27 mouse cellular contexts compared by ENCODE assay signal in the genomic region with DNA sequence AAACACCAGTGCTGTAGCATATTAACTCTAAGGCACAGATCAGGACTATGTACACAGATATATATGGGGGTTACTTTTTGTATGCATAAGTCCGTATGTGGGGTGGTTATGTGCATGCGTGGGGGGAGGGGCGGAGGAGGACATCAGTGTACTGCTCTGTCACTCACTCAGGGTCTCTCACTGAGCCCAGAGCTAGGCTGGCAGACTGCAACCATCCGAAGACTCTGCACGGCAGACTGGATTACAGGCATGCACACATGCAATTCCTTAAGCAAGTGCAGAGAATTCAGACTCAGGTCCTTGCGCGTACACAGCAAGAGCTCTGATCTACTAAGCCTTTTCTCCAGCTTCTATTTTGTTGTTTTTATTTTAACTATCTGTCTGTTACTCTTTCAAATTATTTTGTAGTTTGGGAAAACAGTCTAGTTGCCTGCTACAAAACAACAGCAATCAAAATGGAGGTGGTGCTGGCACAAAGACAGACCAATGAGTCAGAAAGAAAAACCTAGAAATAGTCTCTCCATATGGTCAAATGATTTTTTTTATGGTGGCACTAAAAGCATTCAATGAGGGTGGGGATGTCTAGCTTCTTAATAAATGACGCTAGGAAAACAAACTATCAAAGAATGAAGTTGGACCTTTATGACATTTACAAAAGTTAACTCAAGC. TPM values are rescaled to one million over a fixed set of nuclear protein-coding genes. Genes with fewer than 3 reads are reported as not detected.
DNase-seq lines count a peak whose midpoint lies in the region; ATAC-seq lines count a peak whose summit lies in the region.
"Had no signal": no experiment of that assay in that cellular context is flagged by ENCODE, and none has a peak within 500 bp of the region (broad histone marks: within the 10 kb centered on the region; RNA-seq: fewer than 3 reads in every experiment).

No protein-coding gene starts in this region.

- H3K36me3 ChIP-seq in kidney, embryonic 14.5 days (ENCODE audit: control insufficient read depth, insufficient read depth, low read length): peaks cover 5% of the 10 kb centered on the region; the same call in 1 of the 2 replicates

- H3K4me1 ChIP-seq in kidney, embryonic 14.5 days (ENCODE audit: control insufficient read depth, insufficient read depth, low read length): no peaks in the 10 kb centered on the region
- H3K4me1 ChIP-seq: embryonic facial prominence, embryonic 12.5 days; forebrain, embryonic 12.5 days; heart, embryonic 15.5 days; hindbrain, embryonic 13.5 days; intestine, embryonic 15.5 days; midbrain, embryonic 13.5 days had no signal

- H3K4me2 ChIP-seq in kidney, embryonic 14.5 days (replicated peaks; ENCODE audit: low read depth, low read length): no peak overlapping the region
- H3K4me2 ChIP-seq: embryonic facial prominence, embryonic 12.5 days; forebrain, embryonic 12.5 days; heart, embryonic 15.5 days; hindbrain, embryonic 13.5 days; intestine, embryonic 15.5 days; midbrain, embryonic 13.5 days had no signal

- intact Hi-C loops in left cerebral cortex, postnatal 4 days (cut with DNase I): no loop called here

- ATAC-seq in cerebellum, adult (ENCODE audit: insufficient number of reproducible peaks, low FRiP score, low TSS enrichment): peak; percentile 28; the same call in 1 of the 2 replicates
- ATAC-seq in kidney, embryonic 14.5 days (ENCODE audit: low FRiP score, low TSS enrichment): peak; percentile 94
- ATAC-seq in megakaryocyte-erythroid progenitor cell, adult 5-6 weeks (replicated peaks; ENCODE audit: low FRiP score, low TSS enrichment, poor library complexity, severe bottlenecking): 0 out of 2 replicates have a peak, but pooled peaks have one; percentile 17
- no peak for ATAC-seq in megakaryocyte, adult 5-6 weeks (ENCODE audit: poor library complexity, severe bottlenecking)
- ATAC-seq: activated CD4-positive, CD25-positive, alpha-beta regulatory T cell, adult 4 months; intestine, embryonic 15.5 days; midbrain, embryonic 13.5 days had no signal

- H3K4me3 ChIP-seq in kidney, embryonic 14.5 days (ENCODE audit: low read length): no peak overlapping the region
- H3K4me3 ChIP-seq: embryonic facial prominence, embryonic 12.5 days; forebrain, embryonic 12.5 days; heart, embryonic 15.5 days; hindbrain, embryonic 13.5 days; intestine, embryonic 15.5 days; midbrain, embryonic 13.5 days had no signal

- WGBS in kidney, embryonic 14.5 days: 64% methylated on average over 8 of the region's 8 CpGs

- no peaks in the 10 kb centered on the region for H3K27me3 ChIP-seq in kidney, embryonic 14.5 days (ENCODE audit: control insufficient read depth, insufficient read depth, low read length)
- H3K27me3 ChIP-seq: embryonic facial prominence, embryonic 12.5 days; forebrain, embryonic 12.5 days; heart, embryonic 15.5 days; hindbrain, embryonic 13.5 days; intestine, embryonic 15.5 days; midbrain, embryonic 13.5 days had no signal

- H3K9ac ChIP-seq in kidney, embryonic 14.5 days (ENCODE audit: low read depth, low read length): no peak overlapping the region
- H3K9ac ChIP-seq: embryonic facial prominence, embryonic 12.5 days; forebrain, embryonic 12.5 days; heart, embryonic 15.5 days; hindbrain, embryonic 13.5 days; intestine, embryonic 15.5 days; midbrain, embryonic 13.5 days had no signal

- no peak overlapping the region for H3K27ac ChIP-seq in kidney, embryonic 14.5 days (ENCODE audit: low read depth, low read length)
- H3K27ac ChIP-seq: embryonic facial prominence, embryonic 12.5 days; forebrain, embryonic 12.5 days; heart, embryonic 15.5 days; hindbrain, embryonic 13.5 days; intestine, embryonic 15.5 days; midbrain, embryonic 13.5 days had no signal

- H3K9me3 ChIP-seq in kidney, embryonic 14.5 days (ENCODE audit: control insufficient read depth, low read length): no peaks in the 10 kb centered on the region
- H3K9me3 ChIP-seq: embryonic facial prominence, embryonic 12.5 days; forebrain, embryonic 12.5 days; heart, embryonic 15.5 days; hindbrain, embryonic 13.5 days; intestine, embryonic 15.5 days; midbrain, embryonic 13.5 days had no signal

- no peak for DNase-seq in cerebellum, postnatal 4 days (ENCODE audit: low spot score in 2 of 2)
- DNase-seq in kidney, postnatal 36 days: no peak
- peak; percentile 40 for DNase-seq in left cerebral cortex, postnatal 4 days
- no peak for DNase-seq in left cerebral cortex, adult 11 months (ENCODE audit: low spot score)
- DNase-seq: adrenal gland, adult 8-10 months; heart, postnatal 36 days; kidney, postnatal 10 days; layer of hippocampus, adult 9-11 months; retina, postnatal 1 day; right cerebral cortex, postnatal 25 days; spleen, adult 18-20 months; thymus, postnatal 14 days had no signal

RNA-seq across cellular contexts. Expression of a gene that starts 21.0 kb away (rescaled TPM):
- 9.2 and 16.0 TPM in 2 replicates for polyA plus RNA-seq in kidney, embryonic 14.5 days (2014; fragmentation: Nextera tagmentation; extraction: Ambion mirVana)
- total RNA-seq in left cerebral cortex, postnatal 4 days (2021): 10 to 100 TPM; 46.3 to 48.2 TPM
- 34.0 and 50.8 TPM in 2 replicates for total RNA-seq in megakaryocyte-erythroid progenitor cell, adult 5-6 weeks (2014; fragmentation: Nextera tagmentation)
- total RNA-seq in megakaryocyte-erythroid progenitor cell, adult 5-6 weeks (2017): 45.7 and 52.7 TPM in 2 replicates
- 28.4 and 30.3 TPM in 2 replicates for total RNA-seq in megakaryocyte, adult 5-6 weeks (2015)
- 32.8 and 33.6 TPM in 2 replicates for total RNA-seq in megakaryocyte, adult 5-6 weeks (2017)

RNA-seq across cellular contexts. Expression of a gene that starts 44.1 kb away (rescaled TPM):
- 0.29 and 0.45 TPM in 2 replicates for polyA plus RNA-seq in kidney, embryonic 14.5 days (2014; fragmentation: Nextera tagmentation; extraction: Ambion mirVana)
- total RNA-seq in left cerebral cortex, postnatal 4 days (2021): 1 to 10 TPM; 4.2 to 5.4 TPM
- total RNA-seq in megakaryocyte-erythroid progenitor cell, adult 5-6 weeks (2014; fragmentation: Nextera tagmentation): 0.13 TPM in 1 of 2 replicates, not detected in the other
- 0.19 TPM in 1 of 2 replicates, not detected in the other for total RNA-seq in megakaryocyte-erythroid progenitor cell, adult 5-6 weeks (2017)
- 0.50 TPM in 1 of 2 replicates, not detected in the other for total RNA-seq in megakaryocyte, adult 5-6 weeks (2015)
- not detected in 2 replicates for total RNA-seq in megakaryocyte, adult 5-6 weeks (2017)
- total RNA-seq: gastrocnemius, adult 8-10 months; heart, postnatal 36 days; megakaryocyte progenitor cell, adult 5-6 weeks had no signal
- polyA plus RNA-seq: limb, embryonic 11.5 days; neural tube, embryonic 11.5 days had no signal
